Mouse (Mus musculus): ENCODE data around the gene Gorasp1.

Gene Gorasp1

DNA sequence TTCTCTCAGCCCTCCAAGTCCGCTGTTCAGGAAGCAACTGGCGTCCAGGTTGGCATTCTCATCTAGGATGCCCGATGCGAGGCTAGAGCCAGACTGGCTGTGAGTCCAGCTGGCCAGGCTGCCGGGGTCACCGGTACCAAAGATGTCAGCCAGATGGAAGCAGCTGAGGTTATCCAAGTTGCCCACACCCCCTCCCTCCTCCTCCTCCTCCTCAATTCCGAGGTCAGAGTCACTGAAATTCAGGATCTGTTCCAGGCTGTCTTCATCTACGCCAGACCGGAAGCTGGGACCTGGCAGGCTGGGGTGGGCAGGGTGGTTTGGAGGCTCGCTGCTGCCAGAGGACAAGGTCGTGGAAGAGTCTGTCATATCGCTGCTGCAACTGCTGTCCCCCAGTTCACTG lies 35.2 kb upstream of the Gorasp1 start:
- DNase-seq (ENCODE audit: low read depth, low spot score): no peak

DNA sequence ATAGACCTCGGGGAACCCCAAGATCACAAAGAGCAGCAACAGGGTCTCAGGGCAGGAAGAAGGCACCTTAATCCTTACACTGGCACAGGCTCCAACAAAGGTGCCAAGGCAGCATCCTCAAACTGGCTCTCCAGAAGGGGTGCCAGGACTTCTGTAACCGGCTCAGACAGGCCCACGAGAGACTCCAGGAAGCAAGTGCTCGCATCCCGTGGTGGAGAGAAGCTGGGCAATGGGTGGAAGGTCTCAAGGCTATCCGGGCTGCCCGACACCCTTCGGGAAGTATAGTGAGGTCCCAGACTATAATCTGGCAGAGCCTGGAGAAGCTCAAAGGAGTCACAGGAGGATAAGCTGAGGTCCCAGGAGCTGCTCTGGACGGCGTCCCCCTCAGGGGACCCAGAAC lies 34.8 kb upstream of the Gorasp1 start:
- DNase-seq (ENCODE audit: low read depth, low spot score): no peak

DNA sequence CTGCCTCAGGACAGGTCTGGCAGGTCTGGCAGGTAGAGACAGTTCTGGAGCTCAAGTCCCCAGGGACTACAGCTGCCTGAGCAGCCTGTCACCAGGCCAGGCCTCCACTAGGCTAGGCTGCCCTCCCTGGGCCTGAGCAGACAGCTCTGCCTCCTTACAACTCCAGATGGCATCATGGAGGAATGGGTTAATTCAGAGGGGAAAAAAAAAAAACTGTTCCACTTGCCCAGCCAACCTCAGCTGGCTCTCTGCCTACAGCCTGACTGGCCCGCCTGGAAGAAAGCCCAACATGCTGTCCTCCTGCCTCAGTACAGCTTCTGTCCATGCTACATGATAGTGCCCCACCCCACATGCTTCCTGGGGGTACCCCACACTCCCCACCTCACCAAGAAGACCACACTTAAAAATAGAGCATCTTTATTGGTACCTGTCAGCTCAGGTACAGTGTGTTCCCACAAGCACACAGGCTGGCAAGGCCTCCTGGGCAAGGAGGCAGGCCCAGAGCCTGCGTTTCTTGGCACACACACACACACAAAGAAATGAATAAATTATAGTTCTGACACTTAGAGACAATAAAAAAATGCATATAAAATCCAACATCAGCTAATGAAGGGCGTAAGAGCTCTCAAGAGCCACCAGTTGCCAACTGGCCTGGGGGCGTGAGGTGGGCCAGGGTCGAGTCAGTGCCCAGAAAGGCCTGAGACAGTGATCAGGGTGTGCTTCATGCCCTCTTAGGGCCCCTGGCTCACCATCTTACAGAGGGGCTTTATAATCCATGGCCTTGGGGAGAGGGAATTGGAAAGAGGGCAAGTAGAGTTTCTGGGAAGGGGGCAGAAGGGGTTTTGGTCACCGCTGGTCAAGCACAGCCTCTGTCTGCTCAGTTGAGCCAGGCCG lies 33.6 kb upstream of the Gorasp1 start:
- DNase-seq (ENCODE audit: low read depth, low spot score): no peak

DNA sequence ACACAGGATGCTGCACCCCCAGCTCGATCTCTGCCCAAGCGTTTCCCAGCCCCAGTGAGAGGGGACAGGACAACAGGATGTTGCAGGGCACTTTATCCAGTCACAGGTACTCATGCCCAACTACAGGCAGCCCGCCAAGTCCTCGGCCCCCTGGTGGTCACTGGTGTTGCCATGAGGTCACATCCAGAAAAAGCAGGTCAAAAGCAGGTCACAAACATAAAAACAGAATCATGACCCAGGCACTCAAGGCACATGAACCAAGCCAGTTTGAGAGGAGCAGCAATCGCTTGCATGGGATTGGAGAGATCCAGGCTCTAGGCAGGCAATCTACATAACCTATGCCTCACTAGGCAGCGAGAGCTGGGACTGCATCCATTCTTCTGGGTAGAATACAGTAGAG lies 32.9 kb upstream of the Gorasp1 start:
- peak; percentile 34 for DNase-seq (ENCODE audit: low read depth, low spot score)

DNA sequence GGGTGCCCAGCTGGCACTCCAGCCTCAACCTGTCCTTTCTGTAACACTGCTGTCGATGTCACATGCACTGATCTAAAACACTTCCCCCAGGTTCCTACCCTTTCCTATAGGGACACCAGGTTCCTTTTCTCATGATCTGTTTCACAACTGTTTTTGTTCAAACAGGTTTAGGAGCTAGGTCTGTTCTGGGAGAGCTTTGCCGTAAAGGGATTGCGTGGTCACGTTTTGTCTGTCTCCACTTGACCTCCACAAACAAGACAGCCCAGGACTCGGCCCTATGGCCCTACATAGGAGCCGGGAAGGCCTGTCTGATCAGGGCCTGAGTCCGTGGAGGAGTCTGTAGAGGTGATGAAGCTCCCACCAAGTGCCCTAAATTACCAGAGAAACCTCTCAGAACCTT lies 32.4 kb upstream of the Gorasp1 start:
- DNase-seq (ENCODE audit: low read depth, low spot score): no peak

DNA sequence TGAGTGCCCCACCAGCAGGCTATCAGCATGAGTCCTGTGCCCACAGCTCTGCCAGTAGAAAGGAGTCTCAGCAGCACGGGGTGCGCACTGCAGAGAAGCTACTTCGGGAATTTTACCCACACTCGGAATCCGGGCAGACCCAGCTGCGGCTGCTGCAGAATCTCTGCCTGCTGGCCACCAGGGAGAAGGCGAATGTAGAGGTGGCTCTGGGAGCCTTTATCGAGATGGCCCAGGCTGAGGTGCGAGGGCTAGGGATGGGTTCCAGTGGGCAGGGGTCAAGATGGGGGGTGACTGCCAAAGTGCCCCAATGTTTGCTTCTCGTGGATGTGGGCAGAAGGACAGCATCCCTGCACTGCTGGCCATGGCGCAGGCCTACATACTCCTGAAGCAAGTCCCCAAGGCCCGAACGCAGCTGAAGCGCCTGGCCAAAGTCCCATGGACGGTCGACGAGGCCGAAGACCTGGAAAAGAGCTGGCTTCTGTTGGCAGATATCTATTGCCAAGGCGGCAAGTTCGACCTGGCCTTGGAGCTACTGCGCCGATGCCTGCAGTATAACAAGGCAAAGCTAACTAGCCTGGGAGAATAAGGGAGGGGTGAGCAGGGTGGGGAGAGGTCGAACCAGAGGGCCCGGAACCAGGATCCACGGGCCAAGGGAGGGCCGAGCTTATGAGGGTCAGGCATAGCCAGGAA lies 29.0 kb upstream of the Gorasp1 start:
- no peak for DNase-seq (ENCODE audit: low read depth, low spot score)

DNA sequence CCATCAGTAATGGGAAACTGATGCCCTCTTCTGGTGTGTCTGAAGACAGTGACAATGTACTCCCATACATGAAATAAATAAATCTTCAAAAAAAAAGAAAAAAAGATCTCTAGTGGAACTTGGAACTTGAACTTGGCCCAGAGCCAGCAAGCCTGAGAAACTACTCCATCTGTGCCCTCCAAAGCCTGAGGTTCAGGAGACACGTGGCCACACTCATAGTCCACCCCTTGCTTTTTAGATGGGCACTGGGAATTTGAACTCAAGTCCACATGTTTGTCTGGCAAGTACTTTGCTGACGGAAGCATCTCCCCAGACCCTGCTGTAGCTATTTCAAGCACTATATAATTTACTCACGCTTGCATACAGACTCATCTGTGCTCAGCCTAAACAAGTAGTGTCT lies 27.8 kb upstream of the Gorasp1 start:
- DNase-seq (ENCODE audit: low read depth, low spot score): no peak

DNA sequence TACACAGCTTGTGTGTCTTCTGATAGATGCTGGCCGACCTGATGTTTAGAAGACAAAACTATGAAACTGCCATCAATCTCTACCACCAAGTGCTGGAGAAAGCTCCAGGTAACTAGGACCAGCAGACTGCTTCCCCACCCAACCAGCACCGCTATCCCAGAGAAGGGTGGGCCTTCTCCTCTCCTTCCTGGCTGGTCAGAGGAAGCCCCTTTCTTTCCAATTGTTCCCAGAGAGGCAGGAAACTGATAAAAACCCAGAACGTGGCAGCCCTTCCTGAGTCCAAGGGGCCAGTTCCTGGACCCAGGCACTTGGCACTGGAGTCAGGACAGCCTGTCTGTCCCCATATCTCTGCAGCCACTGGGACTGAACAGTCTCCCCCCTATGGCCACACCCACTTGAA lies 26.8 kb upstream of the Gorasp1 start:
- DNase-seq (ENCODE audit: low read depth, low spot score): no peak

DNA sequence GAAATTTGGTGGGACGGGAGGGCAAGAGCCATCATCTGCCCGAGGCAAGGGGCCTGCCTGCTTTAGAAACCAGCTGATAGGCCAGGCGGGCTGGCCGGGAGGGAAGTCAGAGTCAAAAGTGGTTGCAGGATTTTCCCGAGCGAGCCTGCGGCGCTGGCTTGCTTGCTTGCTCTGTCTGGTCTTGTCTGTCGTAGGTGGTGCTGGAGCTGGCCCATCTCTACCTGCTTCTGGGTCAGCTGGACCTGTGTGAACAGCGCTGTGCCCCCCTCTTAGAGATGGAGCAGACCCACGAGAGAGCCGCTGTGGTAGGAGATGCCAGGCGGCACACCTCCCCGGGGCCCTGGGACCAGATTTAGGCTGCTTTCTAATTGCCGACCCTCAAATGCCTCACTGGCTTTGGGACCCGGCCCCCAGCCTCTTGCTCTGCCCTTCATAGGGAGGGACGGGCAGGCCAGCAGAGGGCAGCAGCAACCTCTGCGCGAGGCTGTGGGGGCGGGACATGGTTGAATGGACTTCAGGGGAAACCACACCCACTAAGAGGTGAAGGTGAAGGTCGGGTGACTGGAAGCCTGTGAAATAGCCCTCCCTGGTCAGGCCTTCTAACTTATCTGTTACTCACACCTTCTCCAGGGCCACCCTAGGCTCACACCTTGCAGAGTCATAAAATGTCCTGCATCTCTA lies 25.8 kb upstream of the Gorasp1 start:
- peak; percentile 75 for DNase-seq (ENCODE audit: low read depth, low spot score)

DNA sequence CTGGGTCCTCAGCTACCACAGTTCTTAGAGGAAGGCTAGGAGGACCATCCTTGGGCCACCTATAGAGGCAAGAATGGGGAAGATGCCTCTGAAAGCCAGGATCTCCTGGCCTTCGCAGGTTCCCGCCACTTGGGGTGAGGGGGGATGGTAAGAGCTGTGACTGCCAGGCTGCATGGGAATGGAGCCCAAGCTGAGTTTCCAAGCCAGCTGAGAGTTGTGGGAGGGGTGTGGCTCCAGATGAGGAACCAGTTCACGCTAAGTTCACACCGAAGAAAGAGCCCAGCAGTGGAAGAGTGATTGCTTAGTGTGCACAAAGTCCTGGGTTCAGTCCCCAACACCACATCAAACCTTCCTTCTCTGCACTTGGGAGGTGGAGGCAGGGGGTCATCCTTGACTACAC lies 24.9 kb upstream of the Gorasp1 start:
- DNase-seq (ENCODE audit: low read depth, low spot score): no peak

DNA sequence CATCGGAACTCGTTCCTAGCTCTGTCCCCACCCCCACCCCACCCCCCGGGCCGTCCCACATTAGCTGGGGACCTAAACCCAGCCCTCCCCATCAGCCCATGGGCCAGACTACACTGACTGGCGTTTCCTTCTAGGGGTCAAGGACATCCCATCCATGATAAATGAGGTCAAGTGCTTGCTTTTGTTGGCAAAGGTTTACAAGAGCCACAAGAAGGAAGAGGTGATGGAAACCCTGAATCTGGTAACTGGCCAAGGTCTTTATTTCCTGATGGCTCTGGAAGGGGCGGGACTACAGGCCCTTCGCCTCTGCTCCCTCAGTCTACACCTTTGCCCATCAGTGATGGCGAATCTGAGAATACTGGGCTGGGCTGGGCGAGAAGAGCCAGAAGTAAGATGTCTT lies 21.5 kb upstream of the Gorasp1 start:
- DNase-seq (ENCODE audit: low read depth, low spot score): no peak

DNA sequence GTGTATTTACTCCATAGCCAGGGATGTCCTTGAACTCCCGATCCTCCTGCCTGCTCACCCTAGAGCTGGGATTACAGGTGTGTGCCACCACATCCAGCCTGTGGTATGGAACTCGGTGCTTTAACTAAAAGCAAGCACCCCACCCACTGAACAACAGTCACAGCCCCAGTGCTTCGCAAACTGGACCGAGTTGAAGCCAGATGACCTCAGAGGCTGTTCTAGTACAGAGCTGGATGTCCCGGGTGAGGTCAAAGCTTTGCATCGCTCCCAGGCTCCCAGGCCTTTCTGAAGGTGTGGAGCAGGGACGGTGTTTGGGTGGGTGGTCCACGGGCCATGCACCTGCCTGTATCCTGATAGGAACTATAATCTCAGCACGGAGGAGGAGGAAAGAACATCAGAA lies 14.0 kb upstream of the Gorasp1 start:
- no peak for DNase-seq (ENCODE audit: low read depth, low spot score)

DNA sequence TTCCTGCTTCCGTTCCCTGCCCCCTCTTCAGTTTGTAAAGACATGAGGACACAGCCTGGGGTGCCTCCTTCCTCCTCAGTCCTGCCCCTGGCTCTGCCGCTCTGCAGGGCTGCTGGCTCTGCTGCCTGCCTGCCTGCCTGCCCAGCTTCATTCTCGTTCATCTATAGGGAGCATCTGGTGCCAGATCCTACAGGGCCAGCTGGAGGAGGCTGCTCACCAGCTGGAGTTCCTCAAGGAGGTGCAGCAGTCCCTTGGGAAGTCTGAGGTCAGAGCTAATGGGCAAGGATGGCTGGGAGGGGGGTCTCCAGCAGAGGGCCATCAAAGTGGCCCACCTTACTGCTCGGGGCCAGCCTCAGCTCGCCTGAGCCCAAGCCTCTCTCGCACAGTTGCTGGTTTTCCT lies 13.1 kb upstream of the Gorasp1 start:
- DNase-seq (ENCODE audit: low read depth, low spot score): peak; percentile 20

DNA sequence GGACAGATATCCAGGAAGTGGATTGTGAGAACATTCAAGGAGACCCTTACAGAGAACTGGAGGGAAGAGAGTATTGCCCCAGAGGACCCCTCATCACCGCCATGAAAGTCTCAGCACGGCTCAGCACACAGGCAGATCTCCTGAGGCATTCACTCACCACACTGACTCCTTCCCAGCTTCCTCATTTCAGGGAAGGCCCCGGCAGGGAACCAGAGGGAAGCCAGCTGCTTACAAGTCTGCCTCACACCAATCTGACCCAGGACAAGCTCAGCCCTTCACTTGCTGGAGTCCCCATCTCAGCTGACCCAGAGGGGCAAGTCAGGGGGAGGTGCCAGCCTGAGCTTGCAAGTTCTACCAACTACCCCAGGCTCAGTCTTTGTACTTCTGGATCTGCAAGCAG lies 11.4 kb upstream of the Gorasp1 start:
- no peak for DNase-seq (ENCODE audit: low read depth, low spot score)

DNA sequence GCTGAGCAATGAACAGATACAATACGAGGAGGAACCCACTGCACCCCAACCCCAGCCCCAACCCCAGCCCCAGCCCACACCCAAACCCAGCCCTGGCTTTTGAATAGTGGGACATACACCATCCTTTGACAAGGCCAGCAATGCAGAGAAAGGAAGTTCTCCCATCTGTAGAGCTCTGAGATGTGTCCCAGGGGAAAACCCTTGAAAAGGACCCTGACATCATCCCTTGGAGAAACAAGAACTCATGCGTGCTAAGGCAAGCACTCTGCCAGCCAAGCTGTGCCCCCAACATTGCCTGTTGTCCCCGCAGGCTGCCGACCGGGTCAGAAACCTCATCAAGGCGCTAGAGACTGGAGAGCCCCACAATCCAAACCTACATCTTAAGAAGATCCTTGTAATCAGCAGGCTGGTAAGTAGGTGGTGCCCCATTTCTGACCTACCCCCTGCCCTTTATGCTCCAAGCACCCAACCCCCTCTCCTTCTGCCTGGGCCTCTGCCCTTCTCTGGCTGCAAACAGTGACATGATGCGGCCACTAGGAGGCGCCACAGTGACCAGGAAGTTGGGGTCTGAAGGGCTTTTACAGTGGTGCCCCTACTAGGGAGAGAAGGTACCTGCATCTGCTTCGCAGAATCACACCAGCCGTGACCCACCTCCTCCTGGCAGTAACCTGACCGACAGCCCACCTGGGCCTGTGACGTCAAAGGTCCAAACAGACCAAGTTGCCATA lies 8.0 kb upstream of the Gorasp1 start:
- peak; percentile 31 for DNase-seq (ENCODE audit: low read depth, low spot score)

DNA sequence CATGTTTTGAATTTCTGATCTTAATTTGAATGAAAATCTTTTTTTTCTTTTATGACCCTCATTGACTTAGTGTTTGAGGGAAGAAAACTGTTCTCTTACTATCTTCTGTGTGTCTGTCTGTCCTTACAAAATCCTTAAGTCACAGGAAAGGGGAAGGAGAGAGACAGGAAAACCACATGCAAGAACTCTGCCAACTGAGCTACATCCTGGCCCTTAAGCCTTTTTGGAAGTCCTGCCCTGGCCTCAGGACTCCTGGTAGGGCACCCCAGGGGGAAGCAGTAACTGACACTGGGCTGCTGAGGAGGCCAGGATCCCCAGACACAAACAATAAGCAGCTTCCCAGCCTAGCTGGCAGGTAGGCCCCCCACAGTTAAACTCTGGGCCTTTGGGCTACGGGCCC lies 6.0 kb upstream of the Gorasp1 start:
- DNase-seq (ENCODE audit: low read depth, low spot score): no peak

DNA sequence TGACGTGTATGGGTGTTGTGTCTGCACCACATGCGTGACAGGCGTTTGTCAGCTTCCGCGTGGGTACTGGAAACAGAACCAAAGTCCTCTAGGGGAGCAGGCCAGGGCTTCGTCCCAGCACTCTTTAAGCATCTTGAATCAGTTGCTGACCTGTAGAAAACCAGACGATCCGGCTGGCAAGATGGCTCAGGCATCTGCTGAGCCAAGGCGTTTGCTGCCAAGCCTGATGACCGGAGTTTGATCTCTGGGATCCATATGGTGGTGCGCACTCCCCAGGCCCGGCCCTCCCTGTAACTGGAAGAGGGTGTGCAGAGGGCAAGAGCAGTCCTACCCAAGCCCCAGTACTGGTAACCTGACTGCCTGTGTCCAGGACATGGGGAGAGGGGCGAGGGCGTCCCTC lies 4.5 kb upstream of the Gorasp1 start:
- DNase-seq (ENCODE audit: low read depth, low spot score): no peak

DNA sequence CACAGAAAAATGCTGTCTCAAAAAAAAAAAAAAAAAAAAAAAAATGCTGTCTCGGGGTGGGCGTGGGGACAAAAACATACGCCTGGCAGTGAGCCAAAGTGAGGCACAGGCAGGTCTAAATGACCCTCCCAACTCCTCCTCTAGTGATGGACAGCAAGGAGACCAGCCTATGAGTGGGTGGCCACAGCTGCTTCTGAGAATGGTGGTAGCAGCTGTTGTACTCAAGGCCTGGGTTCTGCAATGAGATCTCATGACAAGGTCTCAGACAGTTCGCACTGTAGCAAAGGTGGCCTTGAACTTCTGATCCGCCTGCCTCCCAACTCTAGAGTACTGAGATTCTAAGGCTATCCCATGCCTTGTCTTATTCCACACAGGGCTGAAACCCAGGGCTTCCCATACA lies 4.0 kb upstream of the Gorasp1 start:
- no peak for DNase-seq (ENCODE audit: low read depth, low spot score)

DNA sequence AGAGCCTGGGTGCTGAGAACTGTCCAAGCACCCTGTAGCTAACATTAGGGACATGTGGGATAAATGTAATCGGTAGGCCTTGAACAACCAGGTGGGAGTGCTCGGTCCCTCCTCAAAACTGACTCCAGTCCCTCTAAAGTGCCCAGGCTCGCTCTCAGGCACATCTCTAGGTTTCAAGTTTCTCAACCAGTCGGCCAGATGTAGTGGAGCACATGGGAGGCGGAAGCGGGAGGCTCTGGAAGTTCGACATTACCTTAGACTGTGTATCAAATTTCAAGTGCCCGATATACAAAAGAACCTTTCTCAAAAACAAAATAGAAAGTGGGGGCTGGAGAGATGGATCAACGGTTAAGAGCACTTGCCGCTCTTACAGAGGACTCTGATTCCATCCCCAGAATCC lies 2.3 kb upstream of the Gorasp1 start:
- no peak for DNase-seq (ENCODE audit: low read depth, low spot score)

DNA sequence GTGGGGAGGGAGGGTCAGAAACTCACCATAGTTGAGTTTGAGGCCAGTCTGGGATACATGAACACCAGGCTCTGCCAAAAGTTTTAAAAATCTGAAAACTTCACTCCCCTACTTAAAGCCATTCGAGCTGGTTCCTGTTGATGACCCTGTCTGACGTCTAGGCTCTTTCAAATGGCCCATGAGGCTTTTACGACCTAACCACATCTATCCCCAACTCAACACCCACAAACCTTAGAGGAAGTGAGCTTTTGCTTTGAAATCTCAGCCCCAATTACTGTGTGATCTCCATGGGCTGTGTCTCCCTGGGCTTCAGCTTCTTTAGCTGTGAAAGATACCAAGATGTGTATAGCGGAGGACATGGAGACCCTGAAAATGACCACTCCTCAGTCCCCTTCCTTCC lies 1.1 kb upstream of the Gorasp1 start:
- DNase-seq (ENCODE audit: low read depth, low spot score): no peak

DNA sequence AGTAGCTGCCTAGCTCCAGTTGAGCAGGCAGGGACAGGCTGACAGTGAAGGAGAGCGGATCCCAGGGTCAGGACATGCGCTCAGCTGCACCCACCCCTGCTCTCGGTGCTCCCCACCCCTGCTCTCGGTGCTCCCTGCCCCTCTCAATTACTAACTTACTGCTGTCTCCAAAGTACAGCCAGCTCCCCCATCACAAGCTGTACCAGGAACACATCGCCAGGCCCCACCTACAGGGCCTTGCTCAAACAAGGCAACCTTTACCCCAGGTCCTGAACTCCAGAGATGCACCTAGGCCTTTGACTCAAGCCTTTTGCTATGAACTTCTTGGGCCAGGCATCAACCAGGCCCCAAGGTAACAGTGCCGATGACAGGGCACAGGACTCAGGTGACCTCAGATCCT lies 3.7 kb downstream of the Gorasp1 start:
- DNase-seq (ENCODE audit: low read depth, low spot score): no peak

DNA sequence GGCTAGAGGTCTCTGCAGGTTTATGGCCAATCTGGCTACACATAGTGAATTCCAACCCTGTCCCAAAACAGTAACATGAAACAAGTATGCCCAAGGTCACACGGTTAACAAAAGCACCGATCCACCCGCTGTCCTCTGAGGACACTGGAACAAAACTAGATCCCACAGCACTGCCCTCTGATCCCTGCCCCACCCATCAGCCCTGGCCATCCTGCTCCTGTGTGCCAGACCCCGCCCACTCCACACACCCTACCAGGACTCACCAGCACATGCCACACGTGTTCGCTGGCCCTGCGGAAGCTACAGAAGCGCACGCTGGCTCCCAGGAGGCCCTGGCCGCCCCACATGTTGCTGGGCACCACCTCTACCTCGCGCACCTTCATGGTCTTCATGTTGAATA lies 5.0 kb downstream of the Gorasp1 start:
- DNase-seq (ENCODE audit: low read depth, low spot score): no peak
